Mouse (Mus musculus): ENCODE data around the gene Dlst.
"Not testable (repeated sequence)": the region's sequence is repeated elsewhere in the genome, so short reads cannot be mapped to it uniquely, and the experiment has no call there.

Gene Dlst

DNA sequence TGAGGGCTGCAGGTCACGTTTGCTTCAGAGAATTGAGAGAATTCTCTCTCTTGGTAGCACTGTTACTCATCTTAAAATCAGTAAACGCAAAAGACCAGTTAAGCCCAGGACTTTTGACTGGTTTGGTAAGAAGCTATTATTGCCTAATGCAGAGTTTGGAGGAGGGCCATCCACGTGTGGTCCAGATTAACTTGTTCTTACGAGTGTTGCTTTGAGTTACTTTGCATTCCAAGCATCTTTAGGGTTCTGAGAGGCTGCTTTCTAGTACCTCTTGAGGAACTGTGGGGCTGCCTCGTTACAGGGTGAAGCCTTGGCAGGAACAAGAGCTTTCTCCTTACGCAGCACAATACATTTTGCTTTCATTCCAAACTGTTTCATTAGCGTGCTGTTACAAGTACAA is 5.0 kb downstream of the Dlst start:
- DNase-seq = no peak

DNA sequence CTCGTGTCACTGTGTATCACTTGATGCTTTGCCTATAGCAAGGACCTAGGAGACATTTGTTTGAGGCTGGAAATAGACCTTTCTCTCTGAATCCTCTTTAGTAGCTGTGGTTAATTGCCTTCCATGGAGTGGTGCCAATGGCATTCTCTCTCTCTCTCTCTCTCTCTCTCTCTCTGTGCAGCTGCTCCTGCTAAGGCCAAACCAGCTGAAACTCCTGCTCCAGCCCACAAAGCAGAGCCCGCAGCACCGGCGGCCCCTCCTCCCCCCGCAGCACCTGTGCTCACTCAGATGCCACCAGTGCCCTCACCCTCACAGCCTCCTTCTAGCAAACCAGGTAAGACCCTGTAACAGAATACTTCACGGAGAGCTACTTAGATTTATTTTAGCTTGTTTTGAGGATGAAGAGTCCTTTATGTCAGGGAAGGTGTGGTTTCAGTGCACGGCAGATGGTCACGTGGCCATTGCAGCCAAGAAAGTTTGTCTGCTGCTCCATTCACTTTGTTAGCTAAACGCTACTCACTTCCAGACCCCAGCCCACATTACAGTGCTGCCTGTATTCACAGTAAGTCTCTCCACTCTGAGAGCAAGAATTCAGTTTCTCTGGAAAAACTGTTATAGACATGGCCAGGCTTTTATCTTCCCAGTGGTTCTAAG is 11.3 kb downstream of the Dlst start:
- no peak for DNase-seq

DNA sequence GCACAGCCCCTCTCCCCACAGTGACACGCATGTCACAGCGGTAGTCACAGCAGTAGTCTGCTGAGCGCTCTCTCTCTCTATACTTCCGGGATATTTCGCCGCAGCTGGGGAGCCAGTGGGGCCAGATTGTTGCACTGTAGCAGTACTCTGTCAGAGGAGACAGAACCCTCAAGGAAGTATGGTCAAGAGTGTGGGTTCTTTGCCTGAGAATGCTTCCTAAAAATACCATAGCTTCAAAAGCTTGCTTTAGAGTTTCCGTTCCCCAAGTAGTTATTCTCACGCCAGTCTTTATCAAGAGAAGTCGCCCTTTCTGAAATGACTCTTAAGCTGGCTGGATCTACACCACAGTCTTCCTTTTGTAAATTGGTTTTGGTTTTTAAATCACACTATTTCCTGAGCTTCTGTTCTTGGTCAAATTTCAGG is 12.5 kb downstream of the Dlst start:
- DNase-seq = no peak

DNA sequence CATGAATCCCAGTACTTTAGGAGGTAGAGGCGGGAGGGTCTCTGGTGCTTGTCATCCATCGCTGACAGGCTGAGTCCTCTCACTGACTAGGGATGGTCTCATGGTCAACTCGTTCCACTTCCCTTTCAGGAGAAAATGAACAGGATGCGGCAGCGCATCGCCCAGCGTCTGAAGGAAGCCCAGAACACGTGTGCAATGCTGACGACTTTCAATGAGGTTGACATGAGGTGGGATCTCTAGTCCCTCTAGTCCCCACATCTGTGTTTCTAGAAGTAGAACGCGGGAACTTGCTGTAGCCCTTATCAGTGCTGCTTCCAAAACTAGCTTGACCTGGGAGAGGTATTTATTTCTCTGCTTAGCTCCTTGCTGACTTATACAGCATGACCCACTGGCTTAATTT is 13.0 kb downstream of the Dlst start:
- no peak for DNase-seq

DNA sequence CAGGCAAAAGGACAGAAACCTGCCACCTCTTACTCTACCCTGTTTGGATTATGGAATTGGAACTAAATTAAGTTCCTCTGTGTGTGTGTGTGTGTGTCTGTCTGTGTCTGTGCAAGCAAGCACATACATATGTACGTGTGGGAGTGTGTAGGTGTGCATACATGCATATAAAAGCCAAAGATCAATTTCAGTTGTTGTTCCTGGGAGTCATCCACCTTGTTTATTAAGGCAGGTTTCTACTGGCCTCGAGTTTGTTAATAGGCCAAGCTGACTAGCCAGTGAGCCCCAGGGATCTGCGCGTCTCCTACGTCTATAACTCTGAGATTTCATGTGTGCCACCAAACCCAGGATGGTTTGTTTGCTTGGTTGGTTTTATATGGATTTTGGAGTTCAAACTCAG is 14.1 kb downstream of the Dlst start:
- DNase-seq = no peak

DNA sequence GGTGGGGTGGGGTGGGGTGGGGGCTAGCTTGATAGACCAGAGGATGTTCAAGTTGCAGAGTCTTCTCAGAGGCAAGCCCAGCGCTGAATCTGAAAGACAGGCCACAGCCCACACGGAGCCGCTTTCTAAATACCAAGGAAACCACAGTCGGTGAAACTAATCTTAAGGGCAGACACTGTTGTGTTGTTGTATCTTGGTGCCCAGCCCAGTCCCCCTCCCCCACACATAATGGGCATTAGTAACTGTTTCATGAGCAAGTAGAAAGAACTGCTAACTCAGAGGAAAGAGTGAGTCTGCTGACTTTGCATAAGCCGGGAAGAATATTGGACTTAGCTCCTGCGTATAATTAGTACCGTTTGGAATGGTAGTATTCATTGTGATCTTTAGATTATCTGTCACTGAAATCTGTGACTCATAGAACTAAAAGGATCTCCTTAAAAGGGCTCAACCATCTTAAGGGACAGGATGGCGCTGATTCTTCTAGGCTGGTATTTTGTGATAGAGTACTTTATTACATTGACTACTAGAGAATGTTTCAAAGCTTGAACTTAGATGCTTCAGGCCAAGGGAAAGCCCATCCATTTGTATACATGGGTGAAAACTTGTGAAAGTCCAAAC is 16.5 kb downstream of the Dlst start:
- DNase-seq = no peak

DNA sequence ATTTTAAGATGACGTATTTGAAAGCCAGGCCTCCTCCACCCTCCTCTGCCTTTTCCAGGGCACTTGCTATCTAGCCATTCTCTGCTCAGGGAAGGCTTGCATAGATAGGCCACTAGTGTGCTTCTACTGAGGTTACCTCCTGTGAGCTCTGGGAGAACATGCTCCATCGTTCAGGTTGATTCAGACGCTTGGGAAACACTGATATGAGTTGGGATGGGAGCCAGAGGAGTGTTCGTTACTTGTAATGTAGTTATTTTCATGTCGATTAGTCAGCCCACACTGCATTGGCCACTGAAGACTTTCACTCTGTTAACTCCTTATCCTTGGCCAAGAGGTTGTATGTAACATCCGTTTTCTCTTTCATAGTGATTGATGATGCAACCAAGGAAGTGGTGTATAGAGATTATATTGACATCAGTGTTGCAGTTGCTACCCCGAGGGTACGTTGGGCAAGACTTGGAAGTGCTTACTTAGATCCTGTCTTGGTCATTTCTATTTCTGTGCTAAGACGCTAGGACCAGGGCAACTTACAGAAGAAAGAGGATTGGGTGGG is 18.9 kb downstream of the Dlst start:
- DNase-seq = no peak

DNA sequence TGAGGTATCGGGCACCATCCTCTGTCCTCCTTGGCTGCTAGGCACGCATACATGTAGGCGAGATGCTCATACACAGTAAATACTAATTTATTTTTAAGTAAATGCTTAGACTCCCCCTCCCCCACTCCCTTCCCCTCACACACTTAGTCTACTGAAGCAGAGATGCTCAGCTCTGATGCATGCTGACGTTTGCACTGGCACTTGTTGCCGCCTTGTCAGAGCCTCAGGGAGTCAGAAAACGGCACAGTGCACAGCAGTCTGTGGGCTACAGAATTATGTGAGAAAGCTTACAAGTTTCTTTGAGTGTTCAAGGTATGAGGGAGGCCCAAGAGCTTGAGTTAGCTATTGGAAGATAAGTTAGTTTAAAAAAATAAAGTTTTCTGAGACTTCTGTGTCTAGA is 20.7 kb downstream of the Dlst start:
- DNase-seq = no peak

DNA sequence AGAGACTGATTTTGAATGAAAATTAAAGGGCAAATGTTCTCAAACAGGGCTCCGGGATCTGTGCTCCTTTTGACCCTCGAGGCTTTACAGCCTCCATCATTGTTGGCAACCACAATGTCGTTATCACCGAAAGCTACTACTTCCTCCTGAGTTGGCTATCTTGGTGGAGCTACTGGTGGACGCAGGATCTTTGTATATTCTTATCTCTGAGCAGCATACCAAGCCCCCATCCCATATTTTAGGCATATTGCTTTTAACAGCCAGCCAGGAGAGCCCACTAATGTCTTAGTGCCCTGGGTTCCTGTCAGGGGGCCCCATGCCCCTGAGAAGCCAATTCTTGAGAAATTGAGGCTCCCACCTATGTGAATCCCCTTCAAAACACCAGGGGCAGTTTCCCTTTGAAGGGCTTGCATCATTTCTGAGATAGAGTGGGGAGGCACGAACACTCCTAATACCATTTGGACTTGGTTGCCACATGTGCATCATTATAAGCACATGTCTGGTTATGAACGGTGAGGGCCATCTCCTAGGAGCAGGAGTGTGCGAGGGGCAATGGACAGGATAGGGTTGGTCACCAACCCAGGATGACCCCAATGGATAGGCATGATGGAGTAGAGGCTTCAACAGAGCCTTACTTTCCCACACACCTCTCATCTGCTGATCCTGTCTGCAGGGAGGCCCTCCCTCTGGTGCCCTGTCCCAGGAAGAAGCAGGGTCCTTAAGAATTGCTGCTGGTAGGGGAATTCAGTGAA is 23.6 kb downstream of the Dlst start:
- DNase-seq = no peak

DNA sequence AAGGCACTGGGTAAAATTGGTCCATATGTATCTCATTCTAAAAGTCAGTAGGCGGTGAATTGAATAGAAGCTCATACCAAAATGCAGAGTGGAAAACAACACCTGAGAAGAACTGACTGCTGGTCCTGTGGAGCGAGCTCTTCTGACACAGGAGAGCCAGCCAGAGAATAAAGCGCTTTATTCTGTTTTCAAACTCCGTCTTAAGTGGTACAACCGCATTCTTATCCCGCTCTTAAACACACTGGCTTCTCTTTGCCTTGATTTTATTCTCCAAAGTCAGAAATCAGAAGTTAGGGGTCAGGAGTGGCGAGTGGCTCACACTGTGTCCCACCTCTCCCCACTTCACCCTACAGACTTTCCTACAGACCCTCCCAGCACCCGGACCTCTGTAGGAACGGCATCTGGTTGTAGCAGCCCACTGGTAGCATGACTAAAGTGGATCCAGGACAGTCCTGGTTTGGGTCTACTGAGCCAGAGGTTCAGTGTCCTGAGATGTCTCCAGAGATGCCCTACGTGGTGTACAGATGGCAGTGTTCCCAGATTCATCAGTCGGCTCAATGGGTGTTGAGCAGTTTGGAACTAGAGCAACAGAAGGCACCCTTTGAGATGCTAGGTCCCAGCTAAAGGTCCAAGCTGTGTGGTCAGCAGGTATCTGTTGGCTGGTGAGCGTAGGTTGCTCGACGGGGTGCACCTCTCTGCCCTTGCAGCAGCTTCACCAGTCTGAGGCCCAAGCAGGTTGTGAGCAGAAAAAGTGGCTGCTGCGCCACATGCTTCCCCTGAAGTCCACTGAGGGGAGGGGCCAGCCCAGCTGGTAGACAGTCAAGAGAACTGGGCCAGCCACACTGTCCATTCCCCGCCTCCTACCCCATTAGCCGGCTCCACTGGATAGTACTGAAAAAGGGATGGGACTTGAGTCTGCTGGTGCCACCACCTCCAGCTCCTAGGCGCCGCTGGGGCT is 25.2 kb downstream of the Dlst start:
- peak in 1 of 2 experiments; percentile 34 for DNase-seq

DNA sequence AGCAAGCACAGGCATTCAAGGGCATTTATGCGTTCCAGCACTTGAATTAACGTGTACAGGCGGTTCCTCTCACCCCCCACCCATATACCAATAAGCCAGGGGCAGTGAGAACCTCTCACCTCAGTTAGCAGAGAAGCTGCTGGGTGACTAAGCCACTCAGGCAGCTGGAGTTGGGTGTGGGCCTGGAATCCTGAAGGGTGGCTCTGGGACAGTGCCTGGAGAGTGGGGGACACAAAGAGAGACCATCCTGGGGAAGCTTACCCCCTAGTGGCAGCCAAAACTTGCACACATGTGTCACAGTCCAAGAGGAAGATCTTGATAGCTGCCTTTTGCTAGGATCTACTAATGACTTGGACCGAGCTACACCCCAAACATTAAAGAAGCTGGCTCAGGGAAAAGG is 26.0 kb downstream of the Dlst start:
- DNase-seq = no peak

DNA sequence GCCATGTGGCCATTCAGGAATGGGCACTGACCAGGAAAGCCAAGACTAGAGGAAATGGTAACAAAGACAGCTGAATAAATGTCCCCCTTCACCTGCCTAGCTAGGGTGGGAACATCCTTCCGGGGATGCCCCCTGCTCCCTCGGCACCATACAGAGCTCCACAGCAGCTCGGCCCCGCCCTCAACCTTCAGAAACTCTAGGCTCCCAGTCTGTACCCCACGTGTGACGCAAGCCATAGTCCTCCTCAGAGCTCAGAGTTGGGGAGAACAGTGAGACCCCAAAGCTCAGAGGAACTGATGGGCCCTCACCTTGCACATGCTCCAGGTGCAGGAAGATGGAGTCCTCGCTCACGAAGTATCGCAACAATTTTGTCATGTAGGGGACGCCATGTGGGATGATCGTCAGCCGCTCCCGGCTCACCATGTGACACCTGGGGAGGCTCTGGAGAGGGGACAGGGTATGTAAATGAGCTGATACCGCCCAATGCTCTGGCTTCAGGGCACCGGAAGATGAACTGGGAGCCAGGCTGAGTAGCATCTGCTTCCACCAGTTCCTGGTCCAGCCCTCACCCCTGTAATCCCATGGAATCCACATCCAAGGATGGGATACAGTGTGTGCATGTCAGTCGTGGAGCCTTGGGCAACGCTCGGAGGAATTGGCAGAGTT is 29.5 kb downstream of the Dlst start:
- DNase-seq = no peak

DNA sequence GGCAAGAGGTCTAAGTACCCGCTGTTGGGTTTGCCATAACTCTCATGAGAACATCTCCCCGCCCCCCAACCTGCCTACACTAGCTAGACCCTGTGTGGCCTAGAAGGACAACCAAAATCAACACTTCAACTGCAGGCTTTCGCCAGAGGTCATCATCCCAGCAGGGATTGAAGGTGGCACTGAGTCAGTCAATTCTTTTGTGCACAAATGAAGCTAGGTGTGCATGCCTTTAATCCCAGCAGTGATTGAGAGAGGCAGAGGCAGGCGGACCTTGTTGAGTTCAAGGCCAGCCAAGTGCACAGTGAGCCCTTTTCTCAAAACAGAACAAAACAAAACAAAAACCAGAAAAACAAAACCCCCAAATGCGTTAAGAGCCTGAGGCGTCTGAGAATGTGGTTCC is 30.5 kb downstream of the Dlst start:
- DNase-seq = no peak

DNA sequence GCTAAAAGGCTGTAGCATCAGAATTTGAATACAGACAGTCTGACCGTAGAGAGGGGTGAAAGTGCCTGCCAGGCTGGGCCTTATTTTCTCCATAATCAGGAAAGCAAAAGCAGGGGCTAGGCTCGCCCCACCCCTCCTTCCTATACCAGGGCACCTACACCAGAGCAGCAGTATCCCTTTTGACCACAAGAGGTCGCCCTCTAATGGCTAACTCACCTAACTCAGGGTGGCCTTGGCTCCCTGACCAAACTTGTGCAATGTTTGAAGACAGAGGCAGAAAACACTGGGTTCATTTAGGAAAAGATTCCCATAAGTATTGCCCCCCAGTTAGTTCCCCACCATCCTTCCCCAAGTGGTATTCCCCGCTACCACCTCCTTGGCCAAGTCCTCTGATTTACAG is 32.2 kb downstream of the Dlst start:
- DNase-seq = peak; percentile 91 to 92

DNA sequence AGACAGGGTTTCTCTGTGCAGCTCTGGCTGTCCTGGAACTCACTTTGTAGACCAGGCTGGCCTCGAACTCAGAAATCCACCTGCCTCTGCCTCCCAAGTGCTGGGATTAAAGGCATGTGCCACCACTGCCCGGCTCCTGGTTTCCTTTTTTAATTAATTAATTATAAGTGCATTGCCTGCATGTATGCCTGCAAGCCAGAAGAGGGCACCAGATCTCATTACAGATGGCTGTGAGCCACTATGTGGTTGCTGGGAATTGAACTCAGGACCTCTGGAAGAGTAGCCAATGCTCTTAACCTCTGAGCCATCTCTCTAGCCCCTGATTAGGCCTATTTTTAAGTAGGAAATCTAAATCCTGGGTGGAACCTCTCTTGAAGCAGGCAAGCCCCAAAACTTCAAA is 33.6 kb downstream of the Dlst start:
- not testable (repeated sequence) for DNase-seq

DNA sequence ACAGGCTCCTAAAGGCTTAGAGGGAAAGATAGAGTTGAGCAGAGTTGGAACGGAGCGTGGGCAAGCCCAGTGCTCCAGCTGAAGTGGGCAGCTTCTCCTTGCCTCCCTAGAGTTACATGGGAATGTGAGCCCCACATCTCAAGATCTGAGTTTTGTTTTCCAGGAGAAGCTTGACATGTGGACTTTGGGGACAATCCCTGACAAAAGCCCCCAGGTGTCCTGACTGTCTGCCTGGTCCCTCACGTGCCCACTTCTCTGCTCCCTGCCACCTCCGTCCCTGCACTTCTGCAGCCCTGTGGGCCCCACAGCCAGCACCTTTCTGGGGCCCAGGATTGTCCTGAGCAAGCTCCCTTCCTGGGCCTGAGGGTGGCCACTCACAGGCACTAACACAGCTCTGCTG is 34.2 kb downstream of the Dlst start:
- DNase-seq = no peak

DNA sequence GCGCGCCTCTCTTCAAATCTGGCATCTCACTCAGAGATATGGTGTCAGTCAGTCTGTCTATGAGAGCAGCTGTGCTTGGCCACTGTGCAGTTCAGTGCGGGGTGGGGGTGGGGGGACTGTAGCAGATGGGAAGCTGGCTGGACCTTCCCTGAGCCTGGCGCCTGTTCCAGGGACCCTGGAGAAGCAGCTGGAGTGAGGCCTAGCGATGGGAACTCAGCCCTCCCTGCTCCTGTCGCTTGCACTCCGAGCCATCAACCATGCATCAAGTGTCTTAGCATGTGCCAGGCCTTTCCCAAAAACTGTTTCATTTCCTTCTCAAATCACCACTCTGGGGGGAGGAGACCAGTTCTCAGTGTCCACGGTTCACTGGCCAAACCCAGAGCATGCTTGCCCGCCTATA is 35.0 kb downstream of the Dlst start:
- DNase-seq = peak; percentile 53 to 61

DNA sequence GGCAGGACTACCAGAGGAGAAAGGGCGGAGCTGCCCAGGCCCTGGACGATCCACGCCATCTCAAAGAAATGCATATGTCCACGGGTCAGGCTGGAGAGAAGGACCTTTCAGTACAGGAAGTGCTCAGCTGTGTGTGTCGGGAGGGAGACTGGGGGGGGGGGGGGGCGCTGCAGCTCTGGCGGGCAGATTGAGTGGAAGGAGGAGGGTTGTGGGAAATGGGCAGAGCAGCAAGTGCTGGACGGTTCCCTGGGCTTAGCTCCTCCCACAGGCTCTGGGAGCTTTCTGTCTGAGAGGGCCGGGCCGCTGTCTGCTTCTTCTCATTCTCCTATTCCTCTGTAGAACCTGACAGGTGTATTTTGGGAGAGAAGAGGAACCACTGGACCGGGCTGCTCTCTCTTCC is 35.7 kb downstream of the Dlst start:
- peak; percentile 50 to 64 for DNase-seq

DNA sequence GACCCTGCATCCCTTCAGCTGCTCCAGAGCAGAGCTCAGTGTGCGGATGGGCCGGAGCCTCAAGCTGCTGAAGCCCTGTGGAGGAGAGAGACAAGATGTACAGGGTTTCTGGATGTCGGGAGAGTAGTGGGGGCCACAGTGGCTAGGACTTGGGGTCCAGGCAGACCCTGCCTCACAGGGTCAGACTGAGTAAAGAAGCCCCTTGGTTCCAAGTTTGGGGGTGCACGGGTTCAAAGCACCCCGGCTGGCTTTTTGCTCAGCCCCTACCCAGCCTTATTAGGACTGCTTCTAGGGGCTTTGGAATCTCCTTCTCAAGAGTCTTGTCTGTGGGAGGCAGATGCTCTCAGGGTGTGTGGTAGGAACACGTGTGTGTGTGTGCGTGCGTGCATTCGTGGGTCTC is 36.2 kb downstream of the Dlst start:
- no peak for DNase-seq

DNA sequence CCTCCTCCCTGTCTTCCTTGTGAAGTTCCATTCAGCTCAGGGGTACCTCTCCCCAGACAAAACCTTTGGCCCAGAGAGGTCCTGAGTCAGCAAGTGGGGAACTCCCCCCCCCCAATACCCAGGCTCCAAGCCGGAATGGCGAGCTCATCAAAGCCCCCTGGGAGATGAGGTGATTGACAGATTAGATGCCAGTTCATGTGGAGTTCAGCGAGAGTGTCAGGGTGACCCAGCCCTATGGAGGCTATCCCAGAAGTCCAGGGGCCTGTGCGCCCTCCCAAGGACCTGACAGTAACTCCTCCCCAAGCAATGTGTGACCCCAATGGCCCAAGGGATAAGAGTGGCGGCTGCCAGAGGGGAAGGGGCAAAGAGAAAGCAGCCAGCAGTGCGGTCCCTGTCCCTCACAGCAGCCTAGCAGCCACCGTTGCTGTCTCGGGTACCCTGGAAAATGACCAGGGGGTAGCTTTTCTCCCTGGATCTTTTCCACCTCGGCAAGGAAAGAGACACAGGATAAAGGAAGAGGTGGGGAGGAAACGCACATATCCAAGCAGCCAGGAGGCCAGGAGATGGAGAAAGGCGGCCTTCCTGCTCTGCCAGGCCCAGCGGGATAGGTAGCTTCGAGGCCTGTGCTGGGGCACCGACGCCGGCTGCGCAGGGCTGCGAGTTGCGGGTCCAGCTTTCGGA is 39.8 kb downstream of the Dlst start:
- DNase-seq = no peak

DNA sequence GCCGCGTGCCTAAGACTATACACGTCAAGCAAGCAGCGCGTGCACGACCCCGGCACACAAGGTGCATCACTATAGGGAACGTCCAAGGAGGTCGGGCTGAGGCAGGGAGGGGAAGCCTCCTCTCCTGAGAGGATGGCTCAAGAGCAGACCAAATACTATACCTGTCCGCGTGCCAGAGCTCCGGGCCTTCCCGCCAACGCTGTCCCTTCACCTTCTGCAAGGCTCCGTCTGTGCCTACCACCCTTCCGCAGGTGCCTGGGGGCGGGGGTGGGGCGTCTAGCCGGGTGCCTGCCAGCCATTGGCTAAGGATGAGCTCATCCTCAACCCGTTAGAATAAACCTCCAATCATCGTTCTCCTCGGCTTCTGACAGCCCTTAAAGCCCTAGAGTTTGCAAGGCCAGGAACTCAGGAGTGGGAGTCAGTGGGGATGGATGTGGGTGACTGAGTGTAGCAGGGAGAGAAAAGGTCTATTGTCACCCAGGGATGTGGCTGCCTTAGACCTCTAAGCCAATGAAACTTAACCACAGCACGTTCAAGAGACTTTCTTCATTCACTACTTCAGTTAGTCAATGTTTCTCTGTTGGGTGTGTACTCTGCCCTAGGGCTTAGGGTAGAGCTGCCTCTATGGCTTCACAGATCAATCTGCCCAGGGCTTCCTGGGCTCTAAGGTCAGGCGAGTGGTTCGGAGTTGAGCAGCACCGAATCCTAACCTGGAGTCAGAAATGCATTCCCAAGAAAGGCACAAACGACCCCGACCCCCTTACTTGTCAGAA is 40.6 kb downstream of the Dlst start, which contains the start of gene Rps6kl1:
Gene Rps6kl1 (minus strand): TSS at position 263 of the 773 bp plus-strand sequence.
- peak; percentile 48 to 71 for DNase-seq
